Mouse (Mus musculus) ovary, adult 18-20 months (tissue): ENCODE measurements at regions not wholly inside any gene's neighbourhood (a gene's known extent, or its start where the extent isn't known, plus 50 kb on each side); places are given as distances from the start of the nearest gene placed in this dataset.
A peak's percentile ranks its signal among the peaks of the same experiment; 100 is the strongest.

Experiments used
- DNase-seq: peaks from one replicate; pipeline ENCODE4 v3.0.0; 2022; ENCODE audit warnings: low spot score, mixed read lengths

DNA sequence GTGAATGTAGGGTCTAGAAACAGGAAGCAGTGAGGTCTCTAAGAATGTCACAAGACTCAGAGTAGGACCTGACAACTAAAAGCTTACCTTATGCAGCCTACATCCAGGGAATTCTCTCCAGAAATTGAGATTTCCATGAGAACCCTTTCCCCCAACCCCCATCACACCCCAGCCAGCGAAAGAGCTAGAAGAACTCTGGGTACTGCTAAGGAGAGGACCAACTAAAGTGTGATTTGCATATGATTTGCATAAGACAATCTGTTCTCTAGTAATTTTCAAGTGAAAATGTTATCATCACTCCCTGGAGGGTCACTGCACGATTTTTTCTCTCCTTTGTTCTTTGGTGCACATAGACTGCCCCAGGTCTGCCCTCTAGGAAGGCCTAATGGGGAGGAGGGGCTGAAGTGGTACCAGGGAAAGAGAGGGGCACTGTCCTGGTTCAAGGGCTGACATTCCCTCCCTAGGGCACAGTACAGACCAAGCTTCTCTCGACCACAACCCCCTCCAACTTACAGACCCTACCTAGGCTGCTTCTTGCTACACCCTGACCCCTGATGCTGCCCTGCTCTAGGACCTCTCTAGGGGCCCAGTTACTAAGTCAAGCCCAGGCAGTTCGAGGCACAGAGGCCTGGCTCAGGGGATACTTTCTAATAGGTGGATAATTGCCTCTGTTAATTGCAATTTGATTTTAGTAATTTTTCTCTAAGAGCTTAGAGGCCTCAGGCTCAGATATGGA is 77.4 kb upstream of the Pja1 start:
- no peak for DNase-seq

DNA sequence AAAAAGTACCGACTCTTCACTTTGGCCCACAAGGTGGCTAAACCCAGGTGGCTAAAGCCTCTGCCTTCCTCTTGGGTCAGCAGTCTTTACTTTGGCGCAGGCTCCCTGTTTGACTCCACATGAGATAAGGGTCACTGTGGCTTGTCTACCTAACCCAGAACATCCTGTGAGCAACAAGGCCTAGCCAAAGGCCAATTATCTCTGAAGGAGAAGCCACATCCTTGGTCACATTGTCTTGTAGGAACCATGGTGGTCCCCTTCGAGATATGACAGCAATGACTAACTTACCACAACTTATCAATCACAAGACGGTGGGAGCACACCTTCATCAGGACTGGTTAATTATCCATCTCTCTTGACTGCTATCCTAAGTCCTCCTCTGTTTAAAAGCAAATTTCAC is 73.3 kb upstream of the Pja1 start:
- DNase-seq: no peak

DNA sequence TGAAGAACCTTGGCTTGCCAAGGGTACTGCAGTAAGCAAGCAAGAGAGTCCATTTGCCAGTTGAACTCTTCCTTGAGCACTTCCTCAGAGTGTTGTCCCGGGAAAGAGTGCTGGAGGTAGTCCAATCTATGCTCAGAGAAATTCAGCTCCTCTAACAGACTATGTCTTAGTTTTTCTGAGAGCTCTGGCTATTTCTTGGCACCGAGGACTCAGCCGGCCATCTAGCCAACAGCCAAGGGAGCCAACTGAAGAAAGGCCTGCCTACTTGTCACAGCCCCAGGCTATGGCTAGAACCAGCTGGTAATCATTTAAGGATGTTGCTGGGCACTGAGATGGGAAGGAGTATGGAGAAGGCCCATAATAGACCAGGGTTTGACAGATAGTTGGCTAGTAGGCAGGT is 70.8 kb upstream of the Pja1 start:
- DNase-seq: no peak

DNA sequence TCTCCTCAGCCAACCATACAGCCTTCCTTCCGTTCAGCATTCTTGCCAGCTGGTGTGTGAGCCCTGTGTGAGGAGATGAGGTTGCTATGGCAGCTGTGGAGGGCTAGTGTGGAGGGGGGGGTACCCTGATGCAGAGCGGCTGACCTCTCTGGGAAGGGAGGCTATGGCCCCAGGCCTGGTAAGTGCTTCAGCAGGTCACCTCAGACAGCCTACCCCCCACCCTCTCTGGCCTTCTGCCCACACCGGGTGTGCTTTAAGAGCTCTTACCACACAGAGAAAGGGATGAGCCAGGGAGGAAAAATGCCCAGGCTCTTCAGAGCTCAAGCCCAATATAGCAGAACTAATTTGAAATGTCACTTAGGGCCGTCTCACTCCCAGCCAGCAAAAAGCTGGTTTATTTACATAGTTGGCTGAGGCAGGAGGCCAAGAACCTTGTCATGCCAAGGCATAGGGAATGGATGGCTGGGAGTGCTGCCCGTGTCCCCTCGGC is 69.1 kb upstream of the Pja1 start:
- no peak for DNase-seq

DNA sequence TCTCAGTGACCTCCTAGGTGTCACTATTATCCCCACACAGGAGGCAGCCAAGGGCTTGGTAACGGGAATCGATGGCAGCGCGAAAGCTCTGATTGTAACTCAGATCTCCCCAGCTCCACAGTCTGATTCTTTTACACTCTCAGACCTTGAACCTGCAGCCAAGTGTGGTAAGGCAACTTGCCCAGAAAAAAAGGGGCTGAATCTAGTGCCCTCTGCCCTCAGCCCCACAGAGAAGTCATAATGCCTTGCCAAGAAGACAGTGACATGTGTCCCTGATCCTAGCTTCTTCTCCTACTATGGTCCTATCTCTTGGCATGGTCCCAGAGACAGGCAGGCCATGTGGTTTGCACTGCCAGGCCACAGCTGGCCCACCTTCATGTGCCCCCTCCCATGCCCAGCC is 68.6 kb upstream of the Pja1 start:
- DNase-seq: peak; percentile 15

DNA sequence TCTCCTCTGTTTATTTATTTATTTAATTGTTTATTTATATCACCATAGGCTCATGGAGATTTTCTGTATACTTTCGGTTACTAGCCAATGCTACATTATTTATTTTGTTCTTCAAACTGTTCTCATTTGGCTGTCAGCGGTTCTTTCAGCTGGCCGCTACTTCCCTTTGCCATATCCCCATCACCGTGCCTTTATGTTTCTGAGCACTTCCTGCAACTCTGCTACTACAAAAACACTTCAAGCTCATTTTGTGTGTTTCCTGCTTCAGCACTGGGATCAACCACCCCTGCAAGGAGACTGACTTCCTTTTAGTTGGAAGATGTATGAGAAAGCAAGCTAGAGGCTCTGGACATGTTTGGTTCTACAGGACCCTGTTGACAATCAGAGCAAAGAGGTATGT is 66.7 kb upstream of the Pja1 start:
- no peak for DNase-seq

DNA sequence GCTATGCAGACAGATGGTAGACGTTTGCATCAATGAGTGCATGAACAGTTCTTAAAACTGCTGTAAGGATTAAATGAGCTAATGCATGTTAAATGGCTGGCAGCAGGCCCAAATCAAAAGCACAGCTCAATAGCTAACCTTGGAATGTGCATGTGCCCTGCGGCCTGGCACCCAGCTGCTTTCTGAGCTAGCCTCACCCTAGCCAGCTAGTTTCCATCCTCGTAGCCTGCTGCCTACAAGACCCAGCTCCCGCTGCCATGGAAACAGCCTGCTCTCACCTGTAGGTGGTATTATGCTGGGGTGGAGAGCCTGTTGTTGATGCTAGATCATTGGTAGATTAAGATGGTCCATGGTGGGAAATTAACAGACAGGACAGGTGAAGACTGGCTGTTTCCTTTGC is 63.8 kb upstream of the Pja1 start:
- no peak for DNase-seq

DNA sequence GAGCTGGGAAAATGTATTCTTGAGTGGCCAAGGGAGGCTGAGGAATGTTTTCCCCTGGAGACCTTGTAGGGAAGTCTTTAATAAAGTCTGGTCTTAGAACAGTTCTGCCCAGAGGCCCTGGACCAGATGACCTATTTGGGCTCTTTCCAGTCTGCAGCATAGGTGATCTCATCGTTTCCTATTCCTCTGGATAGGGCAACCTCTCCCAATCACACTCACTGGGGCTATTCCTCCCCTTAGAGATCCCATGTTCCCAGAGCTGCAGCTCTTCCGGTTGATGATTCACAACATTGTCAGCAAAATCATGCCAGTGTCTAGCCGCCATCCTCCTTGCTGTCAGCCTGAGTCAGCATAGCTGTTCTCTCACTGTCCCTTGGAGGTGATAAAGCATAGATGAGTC is 60.1 kb upstream of the Pja1 start:
- DNase-seq: no peak

DNA sequence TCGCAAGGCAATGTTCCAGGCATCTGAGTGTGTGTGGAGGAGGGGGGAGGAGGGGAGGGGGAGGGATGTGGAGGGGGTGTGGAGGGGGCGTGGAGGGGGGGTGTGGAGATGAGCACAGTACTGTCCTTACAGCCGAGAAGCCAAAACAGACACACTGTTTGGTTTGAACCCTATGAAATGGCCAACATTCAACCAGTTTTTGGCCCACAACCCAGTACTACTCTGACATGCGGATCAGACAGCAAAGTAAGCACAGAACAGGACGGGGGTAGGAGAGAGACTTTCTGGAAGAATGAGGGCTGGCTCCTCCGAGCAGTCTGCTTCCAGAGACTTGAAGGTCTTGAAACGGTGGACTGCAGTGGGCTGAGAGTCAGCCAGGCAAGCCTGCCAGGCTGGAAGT is 59.4 kb upstream of the Pja1 start:
- no peak for DNase-seq

DNA sequence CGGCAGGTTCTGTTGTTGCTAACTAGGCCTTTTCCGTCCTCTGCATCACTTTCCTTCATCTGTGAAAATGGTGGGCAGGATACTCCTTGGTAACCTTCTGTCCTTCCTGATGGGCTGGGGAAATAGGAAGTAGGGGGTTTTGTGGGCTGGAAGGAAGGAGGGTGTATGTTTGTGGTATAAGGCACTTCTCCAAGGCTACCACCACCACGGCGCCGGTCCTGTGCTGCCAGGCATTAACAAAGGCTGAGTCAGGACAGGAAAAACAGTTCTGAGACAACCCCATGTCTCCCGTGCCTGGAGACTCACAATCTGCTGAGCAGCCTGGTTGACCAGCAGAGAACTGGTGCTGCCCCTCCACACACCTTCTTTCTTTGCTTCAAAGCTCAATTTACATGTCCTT is 52.2 kb upstream of the Pja1 start:
- DNase-seq: no peak

DNA sequence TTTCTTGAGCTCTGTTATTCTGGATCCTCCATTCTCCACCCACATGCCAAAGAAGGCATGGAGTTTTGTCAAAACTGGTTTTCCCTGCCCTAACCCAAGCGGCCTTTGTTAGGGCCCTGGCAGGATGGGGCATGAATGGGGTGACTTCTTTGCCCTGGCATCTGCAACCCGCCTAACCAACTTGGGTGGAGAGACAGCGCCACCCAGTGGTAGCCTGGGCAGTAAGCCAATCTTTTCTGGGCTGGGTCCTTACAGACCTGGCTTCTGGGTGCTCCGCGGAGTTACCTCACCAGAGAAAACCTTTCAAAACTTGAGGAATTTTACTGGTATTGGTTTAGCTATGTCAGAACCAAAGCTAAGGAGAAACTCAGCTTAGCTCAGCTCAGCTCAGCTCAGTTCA is 51.8 kb upstream of the Pja1 start:
- peak; percentile 57 for DNase-seq

DNA sequence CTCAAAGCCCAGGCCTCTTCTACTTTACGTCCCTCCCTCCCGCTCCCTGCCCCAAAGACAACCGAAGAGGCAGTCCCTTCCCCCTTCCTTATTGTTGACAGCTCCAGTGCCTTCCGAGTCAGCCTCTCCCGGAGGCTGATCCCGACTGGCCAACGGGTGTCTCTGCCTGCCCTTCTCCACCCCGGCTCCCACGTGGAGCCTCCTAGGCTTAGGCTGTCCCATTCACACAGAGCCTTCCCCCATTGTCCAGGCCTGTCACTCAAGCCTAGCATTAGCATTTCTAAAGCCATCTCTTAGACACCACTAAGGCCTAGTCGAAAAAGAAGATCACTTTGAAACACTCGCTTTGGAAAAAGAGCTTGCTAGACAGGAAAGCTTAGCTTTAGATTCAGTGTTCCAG is 51.2 kb upstream of the Pja1 start:
- DNase-seq: no peak

DNA sequence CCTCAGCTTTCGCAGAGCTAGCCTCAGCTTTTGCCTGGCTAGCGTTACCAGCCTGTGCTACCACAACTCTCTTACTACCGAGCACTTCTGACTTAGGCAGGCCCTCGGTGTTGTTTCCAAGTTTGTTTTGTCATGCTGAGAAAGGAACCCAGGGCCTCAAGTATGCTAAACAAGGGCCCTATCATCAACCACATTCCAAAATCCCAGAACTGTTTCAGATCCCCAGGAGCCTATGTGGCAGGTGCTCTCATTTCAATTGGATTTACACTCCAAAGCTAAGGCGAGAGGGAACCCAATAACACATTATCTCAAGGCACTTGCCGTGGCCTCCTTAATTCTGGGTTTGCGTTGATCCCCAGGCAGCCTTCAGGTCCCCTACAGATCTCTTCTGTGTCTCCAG is 50.8 kb upstream of the Pja1 start:
- no peak for DNase-seq
